Mouse (Mus musculus) ovary, adult 2 months (tissue): ENCODE results near the gene Mlana. TPM values are rescaled to one million over a fixed set of nuclear protein-coding genes. Genes with fewer than 3 reads are reported as not detected.

ENCODE experiments used
- polyA plus RNA-seq: library from polyadenylated mRNA; depleted of rRNA; stranded (reverse); fragments of >200 nt; gene quantifications from 2 replicates; pipeline ENCODE4 v1.2.3, GENCODE M21; 2012; rRNA removed

Gene Mlana
- polyA plus RNA-seq = 0.22 TPM in 1 of 2 replicates, not detected in the other

GRCm38 (mm10) chr19:29697245-29697874 is at the start of gene Mlana:
Gene Mlana, plus strand, starts transcription at chr19:29697824.

Other genes starting within 250 kb of the Mlana start
- gene Ric1, start 175.5 kb upstream of the Mlana start, polyA plus RNA-seq = 14.3 and 17.8 TPM in 2 replicates
- 35.3 and 38.2 TPM in 2 replicates for gene Ermp1, start 49.4 kb upstream of the Mlana start, polyA plus RNA-seq
- gene 9930021J03Rik, start 108.2 kb downstream of the Mlana start, polyA plus RNA-seq = 3.7 and 5.6 TPM in 2 replicates
- gene Ranbp6, start 115.2 kb downstream of the Mlana start, polyA plus RNA-seq = 1.2 and 1.3 TPM in 2 replicates
- gene Il33, start 227.3 kb downstream of the Mlana start, polyA plus RNA-seq = 3.6 and 4.9 TPM in 2 replicates